Mouse (Mus musculus) olfactory bulb, adult 2 months (tissue): ENCODE data around the gene Mrap.

Experiments
- CTCF ChIP-seq: fragments of 200-500 bp; IDR thresholded peaks from 2 replicates; pipeline ENCODE4 v1.5.1; 2012; ENCODE audit warnings: low read depth, mild to moderate bottlenecking, low read length, moderate library complexity; ENCODE audit not compliant: insufficient read depth
- POLR2A ChIP-seq: fragments of 200-500 bp; IDR thresholded peaks from 2 replicates; pipeline ENCODE4 v1.6.1; 2012; ENCODE audit warnings: mild to moderate bottlenecking, low read depth, low read length, moderate library complexity; ENCODE audit not compliant: insufficient read depth

DNA sequence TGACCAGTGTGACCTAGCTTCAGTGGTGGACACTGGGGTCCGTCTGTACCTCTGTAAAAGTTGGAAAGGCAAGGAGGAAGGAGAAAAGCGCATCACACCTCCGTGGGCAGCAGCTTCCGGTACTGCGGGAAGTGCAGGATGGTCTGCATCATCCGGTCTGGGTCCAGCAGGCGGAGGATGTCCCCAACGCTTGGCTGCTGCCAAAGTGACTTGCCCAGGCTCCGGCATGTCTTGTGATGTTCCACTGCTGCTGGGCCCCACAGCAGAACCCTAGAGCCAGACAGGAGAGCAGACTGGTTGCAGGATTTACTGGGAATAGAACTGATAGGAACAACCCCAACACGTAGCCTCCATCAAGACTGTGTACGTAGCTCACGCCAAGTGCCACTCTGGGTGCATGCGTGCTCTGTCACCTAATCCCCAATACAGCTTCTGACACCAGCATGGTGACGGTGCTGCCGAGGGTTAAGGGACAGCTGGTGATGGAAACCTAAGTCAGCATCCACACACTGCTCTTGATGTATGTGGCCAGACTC lies 29.0 kb downstream of the Mrap start:
- TF ChIP-seq CTCF (no peak), POLR2A (no peak)
